Mouse (Mus musculus) heart, embryonic 15.5 days (tissue): ENCODE results near the gene Enc1. TPM values are rescaled to one million over a fixed set of nuclear protein-coding genes. Genes with fewer than 3 reads are reported as not detected.
A peak's percentile ranks its signal among the peaks of the same experiment; 100 is the strongest.

ENCODE experiments used
- ATAC-seq: fragments of 200-750 bp; cut with Nextera tagmentation; replicated peaks from 2 replicates; pipeline ENCODE4 v1.8.0; 2017; ENCODE audit warnings: low read depth, moderate TSS enrichment; ENCODE audit not compliant: insufficient number of reproducible peaks, insufficient read depth, low FRiP score
- H3K27ac ChIP-seq: fragments of 300-500 bp; sonication (generic); 2 replicates; pipeline ENCODE4 v1.5.1; 2015; ENCODE audit warnings: mild to moderate bottlenecking, inconsistent platforms
- H3K27me3 ChIP-seq: fragments of 300-500 bp; sonication (generic); 2 replicates; pipeline ENCODE4 v1.6.1; 2015; ENCODE audit warnings: inconsistent platforms
- H3K36me3 ChIP-seq: fragments of 300-500 bp; sonication (generic); 2 replicates; pipeline ENCODE4 v1.6.1; 2015; ENCODE audit warnings: mild to moderate bottlenecking, inconsistent platforms
- H3K4me1 ChIP-seq: fragments of 300-500 bp; sonication (generic); replicated peaks from 2 replicates; pipeline ENCODE4 v1.6.1; 2015; ENCODE audit warnings: inconsistent platforms
- H3K4me2 ChIP-seq: fragments of 300-500 bp; sonication (generic); 2 replicates; pipeline ENCODE4 v1.6.1; 2015; ENCODE audit warnings: inconsistent platforms, mild to moderate bottlenecking, moderate library complexity
- H3K4me3 ChIP-seq: fragments of 300-500 bp; sonication (generic); 2 replicates; pipeline ENCODE4 v1.5.1; 2015; ENCODE audit warnings: mild to moderate bottlenecking, inconsistent platforms
- H3K9ac ChIP-seq: fragments of 300-500 bp; sonication (generic); 2 replicates; pipeline ENCODE4 v1.6.1; 2015; ENCODE audit warnings: mild to moderate bottlenecking, inconsistent platforms
- H3K9me3 ChIP-seq: fragments of 300-500 bp; sonication (generic); replicated peaks from 2 replicates; pipeline ENCODE4 v1.6.1; 2016; ENCODE audit warnings: inconsistent platforms
- WGBS: fragments of 180-500 bp; shearing (Covaris S2); methylation state at CpG from one replicate; pipeline ENCODE4 v1.1.7; 2015; ENCODE audit warnings: mixed read lengths; 5-methylcytosine and 5-hydroxymethylcytosine counted together
- polyA plus RNA-seq: library from polyadenylated mRNA; unstranded; fragments of >200 nt; fragmentation: Nextera tagmentation; extraction: Ambion mirVana; gene quantifications from 2 replicates; pipeline ENCODE4 v1.2.1, GENCODE M21; 2015

The Enc1 gene
- polyA plus RNA-seq, 1 experiment from 2014 or later, result 4.0 TPM

- Histone ChIP-seq H3K4me3 (no peak overlapping the region), H3K27ac (no peak overlapping the region), H3K27me3 (no peaks in the 10 kb centered on the region), H3K4me2 (no peak overlapping the region), H3K4me1 (no peaks in the 10 kb centered on the region), H3K9me3 (no peaks in the 10 kb centered on the region), H3K36me3 (no peaks in the 10 kb centered on the region), H3K9ac (no peak overlapping the region)
- 63% methylated on average over 3 of the region's 3 CpGs for WGBS
- no peak for ATAC-seq
Measured at GRCm38 (mm10) chr13:97230101-97230500, 10.8 kb upstream of the Enc1 start.

- Histone ChIP-seq H3K4me3 (no peak overlapping the region), H3K27ac (no peak overlapping the region), H3K9me3 (no peaks in the 10 kb centered on the region), H3K4me1 (0 out of 2 replicates have a peak, but pooled peaks cover 4% of the 10 kb centered on the region), H3K36me3 (no peaks in the 10 kb centered on the region), H3K27me3 (no peaks in the 10 kb centered on the region), H3K9ac (no peak overlapping the region), H3K4me2 (no peak overlapping the region)
- ATAC-seq, result no peak
- WGBS, result 83% methylated on average over 2 of the region's 2 CpGs
Measured at GRCm38 (mm10) chr13:97233092-97233491, 7.8 kb upstream of the Enc1 start.

GRCm38 (mm10) chr13:97234785-97235417 lies 6.0 kb upstream of the Enc1 start:
- WGBS, result 16% methylated on average over 17 of the region's 17 CpGs
- no peak for ATAC-seq
- H3K4me3 ChIP-seq, result peak overlapping the region; percentile 39
- peaks cover 16% of the 10 kb centered on the region for H3K4me1 ChIP-seq
- H3K9me3 ChIP-seq, result no peaks in the 10 kb centered on the region
- 0 out of 2 replicates have a peak overlapping the region, but pooled peaks have one; percentile 45 for H3K9ac ChIP-seq
- H3K27me3 ChIP-seq, result no peaks in the 10 kb centered on the region
- no peak overlapping the region for H3K27ac ChIP-seq
- H3K36me3 ChIP-seq, result no peaks in the 10 kb centered on the region
- peak overlapping the region; percentile 61 for H3K4me2 ChIP-seq

GRCm38 (mm10) chr13:97235911-97236310 lies 5.0 kb upstream of the Enc1 start:
- Histone ChIP-seq H3K27me3 (no peaks in the 10 kb centered on the region), H3K4me1 (peaks cover 21% of the 10 kb centered on the region), H3K9me3 (no peaks in the 10 kb centered on the region), H3K4me2 (no peak overlapping the region), H3K9ac (no peak overlapping the region), H3K27ac (no peak overlapping the region), H3K4me3 (no peak overlapping the region), H3K36me3 (no peaks in the 10 kb centered on the region)
- 75% methylated on average over 6 of the region's 6 CpGs for WGBS
- ATAC-seq, result no peak

GRCm38 (mm10) chr13:97237700-97238099 lies 3.2 kb upstream of the Enc1 start:
- no peaks in the 10 kb centered on the region for H3K9me3 ChIP-seq
- no peak overlapping the region for H3K9ac ChIP-seq
- no peak overlapping the region for H3K4me2 ChIP-seq
- H3K27me3 ChIP-seq, result no peaks in the 10 kb centered on the region
- no peak for ATAC-seq
- no peak overlapping the region for H3K4me3 ChIP-seq
- peaks cover 24% of the 10 kb centered on the region for H3K4me1 ChIP-seq
- H3K36me3 ChIP-seq, result no peaks in the 10 kb centered on the region
- WGBS, result 59% methylated on average over 3 of the region's 3 CpGs
- H3K27ac ChIP-seq, result peak overlapping the region; percentile 94; the same call in 1 of the 2 replicates

GRCm38 (mm10) chr13:97238181-97238981 lies 2.5 kb upstream of the Enc1 start:
- no peaks in the 10 kb centered on the region for H3K36me3 ChIP-seq
- H3K9ac ChIP-seq, result no peak overlapping the region
- H3K4me1 ChIP-seq, result peaks cover 31% of the 10 kb centered on the region
- no peaks in the 10 kb centered on the region for H3K9me3 ChIP-seq
- ATAC-seq, result no peak
- H3K27ac ChIP-seq, result peak overlapping the region; percentile 94
- H3K4me2 ChIP-seq, result no peak overlapping the region
- H3K4me3 ChIP-seq, result no peak overlapping the region
- 47% methylated on average over 16 of the region's 16 CpGs for WGBS
- H3K27me3 ChIP-seq, result no peaks in the 10 kb centered on the region

GRCm38 (mm10) chr13:97239343-97240180 lies 1.3 kb upstream of the Enc1 start:
- no peak for ATAC-seq
- Histone ChIP-seq H3K9ac (no peak overlapping the region; the same call in 1 of the 2 replicates), H3K36me3 (no peaks in the 10 kb centered on the region), H3K27me3 (no peaks in the 10 kb centered on the region), H3K27ac (peak overlapping the region; percentile 94), H3K9me3 (no peaks in the 10 kb centered on the region), H3K4me2 (peak overlapping the region; percentile 96), H3K4me3 (peak overlapping the region; percentile 86; the same call in 1 of the 2 replicates), H3K4me1 (peaks cover 43% of the 10 kb centered on the region)
- WGBS, result 5% methylated on average over 23 of the region's 23 CpGs

GRCm38 (mm10) chr13:97240279-97240964 lies 483 bp upstream of the Enc1 start:
- Histone ChIP-seq H3K9ac (peak overlapping the region; percentile 81), H3K27ac (peak overlapping the region; percentile 94), H3K4me3 (peak overlapping the region; percentile 86), H3K27me3 (no peaks in the 10 kb centered on the region), H3K4me2 (peak overlapping the region; percentile 96), H3K4me1 (peaks cover 44% of the 10 kb centered on the region), H3K9me3 (no peaks in the 10 kb centered on the region), H3K36me3 (no peaks in the 10 kb centered on the region)
- peak; percentile 44 for ATAC-seq
- under 1% methylated on average over 35 of the region's 36 CpGs for WGBS

GRCm38 (mm10) chr13:97241787-97242280 lies 929 bp downstream of the Enc1 start:
- under 1% methylated on average over 20 of the region's 20 CpGs for WGBS
- H3K9ac ChIP-seq, result peak overlapping the region; percentile 95

GRCm38 (mm10) chr13:97242716-97243115 lies 1.8 kb downstream of the Enc1 start:
- 12% methylated on average over 6 of the region's 6 CpGs for WGBS
- Histone ChIP-seq H3K36me3 (peaks cover 5% of the 10 kb centered on the region; the same call in 1 of the 2 replicates), H3K27me3 (no peaks in the 10 kb centered on the region), H3K9ac (peak overlapping the region; percentile 95), H3K4me1 (peaks cover 44% of the 10 kb centered on the region), H3K4me3 (peak overlapping the region; percentile 86), H3K9me3 (no peaks in the 10 kb centered on the region), H3K27ac (peak overlapping the region; percentile 22; the same call in 1 of the 2 replicates), H3K4me2 (peak overlapping the region; percentile 96)
- no peak for ATAC-seq

More at GRCm38 (mm10) chr13:97241787-97242280, 929 bp downstream of the Enc1 start:
- Histone ChIP-seq H3K4me2 (peak overlapping the region; percentile 96), H3K4me1 (peaks cover 44% of the 10 kb centered on the region), H3K4me3 (peak overlapping the region; percentile 86), H3K27ac (peak overlapping the region; percentile 94), H3K36me3 (peaks cover 5% of the 10 kb centered on the region; the same call in 1 of the 2 replicates), H3K9me3 (no peaks in the 10 kb centered on the region), H3K27me3 (no peaks in the 10 kb centered on the region)
- ATAC-seq, result no peak
